Mouse (Mus musculus) megakaryocyte-erythroid progenitor cell, adult 5-6 weeks (primary cell): Measurements from ENCODE around the gene Cfap20. TPM values are rescaled to one million over a fixed set of nuclear protein-coding genes. Genes with fewer than 3 reads are reported as not detected.

Experiments used
- ATAC-seq: replicated peaks from 2 replicates; pipeline ENCODE4 v1.8.0; 2016; ENCODE audit warnings: mild to moderate bottlenecking, inconsistent platforms; ENCODE audit not compliant: severe bottlenecking, poor library complexity, low FRiP score, low TSS enrichment
- total RNA-seq, 2 experiments: library from RNA; stranded (forward) in 1 of 2; stranded (reverse) in 1 of 2; fragments of 200-1000, 215-1000 nt in 1 of 2; fragments of >200 nt in 1 of 2; fragmentation: Nextera tagmentation in 1 of 2; gene quantifications; 2 replicates each; pipeline ENCODE4 v1.2.3; 2014 to 2017

Cfap20 gene
- total RNA-seq, 2 experiments from 2014 or later = 64.6 to 69.9 TPM

DNA sequence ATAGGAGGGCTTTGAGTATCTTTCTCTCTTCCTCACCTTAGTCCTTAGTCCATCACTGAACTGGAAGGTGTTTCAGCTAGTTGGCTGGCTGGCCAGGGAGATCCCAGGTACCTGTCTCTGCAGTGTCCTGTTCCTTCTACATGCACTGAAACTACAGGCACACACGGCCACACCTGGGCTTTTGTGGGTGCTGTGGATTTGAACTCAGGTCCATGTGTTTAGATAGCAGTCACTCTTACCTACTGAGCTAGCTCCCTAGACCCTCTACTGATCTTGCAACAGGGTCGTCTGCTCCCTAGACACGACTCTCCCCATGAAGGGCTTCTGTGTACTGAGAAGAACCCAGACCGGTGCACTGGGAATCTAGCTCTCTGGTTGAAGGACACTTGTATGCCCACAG, 57.6 kb downstream of the Cfap20 start:
- ATAC-seq = no peak

DNA sequence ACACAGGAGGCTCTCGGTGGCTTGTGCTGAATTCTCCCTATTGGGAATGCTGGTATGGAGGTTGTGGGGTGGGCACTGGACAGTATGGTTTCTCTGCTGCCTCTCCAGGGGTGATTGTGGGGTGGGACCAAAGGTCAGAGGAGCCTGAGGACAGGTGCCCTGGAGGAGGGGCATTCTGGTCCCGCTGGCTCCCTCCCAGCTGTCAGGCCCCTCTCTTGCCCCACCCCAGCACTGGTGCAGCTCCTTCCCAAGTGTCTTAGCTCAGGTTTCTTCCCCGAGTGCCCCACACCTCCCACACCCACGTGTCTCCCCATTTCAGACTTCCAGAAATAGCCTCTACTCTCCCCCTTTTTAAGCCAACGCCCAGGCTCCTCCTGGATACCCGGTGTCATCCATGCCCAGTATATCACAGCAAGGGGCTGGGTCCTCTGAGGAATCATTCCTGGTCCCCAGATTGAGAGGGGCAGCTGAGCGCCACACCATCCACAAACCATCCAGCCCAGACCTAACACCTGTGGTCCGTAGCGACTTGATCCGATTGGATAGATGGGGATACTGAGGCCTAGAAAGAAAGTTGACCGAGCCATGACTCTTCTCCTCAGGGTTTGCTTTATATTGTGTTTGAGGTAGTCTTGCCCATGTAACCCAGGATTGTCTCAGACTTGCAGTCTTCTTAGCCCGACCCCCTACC, 58.2 kb downstream of the Cfap20 start:
- ATAC-seq = no peak

DNA sequence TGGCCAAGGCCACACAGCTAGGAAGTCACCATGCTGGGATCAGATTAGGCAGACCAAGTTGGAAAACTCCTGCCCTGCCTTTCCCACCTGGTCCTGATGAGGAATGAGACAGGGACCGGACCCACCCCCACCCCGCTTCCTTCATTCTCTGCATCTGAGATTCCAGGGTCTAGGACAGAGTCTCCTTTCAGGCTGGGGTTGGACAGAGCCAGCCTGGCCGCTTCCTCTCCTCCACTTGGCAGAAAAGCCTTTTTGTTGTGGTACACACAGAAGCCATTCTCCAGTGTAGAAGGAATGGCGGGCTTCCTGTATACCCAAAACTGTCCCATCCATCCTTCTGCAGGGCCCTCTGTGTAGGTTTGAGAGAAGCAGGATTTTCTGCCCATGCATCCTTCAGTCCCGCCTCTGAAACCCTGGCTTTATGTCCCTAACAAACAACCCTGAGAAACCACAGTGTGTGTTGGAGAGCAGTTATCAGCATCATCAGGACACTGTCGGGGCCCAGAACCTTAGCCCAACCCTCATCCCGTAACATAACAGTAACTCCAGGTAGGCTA, 59.2 kb downstream of the Cfap20 start:
- ATAC-seq = no peak

DNA sequence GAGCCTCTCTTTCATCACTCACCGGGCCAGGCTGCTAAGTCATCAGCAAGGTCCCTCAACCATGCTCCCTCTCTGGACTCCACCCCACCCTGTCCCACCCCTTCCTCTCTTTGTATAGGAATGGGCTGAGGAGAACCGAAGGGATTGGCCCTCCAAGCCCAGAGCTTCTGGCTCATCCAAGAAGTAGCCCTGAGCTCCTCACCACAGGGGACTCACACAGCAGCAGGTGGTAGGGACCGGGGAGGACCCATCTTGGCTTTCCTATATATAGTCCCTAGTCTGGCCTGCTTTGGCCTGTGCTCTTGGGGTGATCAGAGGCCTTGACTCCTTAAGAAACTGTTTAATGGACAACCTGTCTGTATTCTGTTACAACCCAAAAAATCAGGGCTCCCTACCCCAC, 60.2 kb downstream of the Cfap20 start:
- no peak for ATAC-seq

DNA sequence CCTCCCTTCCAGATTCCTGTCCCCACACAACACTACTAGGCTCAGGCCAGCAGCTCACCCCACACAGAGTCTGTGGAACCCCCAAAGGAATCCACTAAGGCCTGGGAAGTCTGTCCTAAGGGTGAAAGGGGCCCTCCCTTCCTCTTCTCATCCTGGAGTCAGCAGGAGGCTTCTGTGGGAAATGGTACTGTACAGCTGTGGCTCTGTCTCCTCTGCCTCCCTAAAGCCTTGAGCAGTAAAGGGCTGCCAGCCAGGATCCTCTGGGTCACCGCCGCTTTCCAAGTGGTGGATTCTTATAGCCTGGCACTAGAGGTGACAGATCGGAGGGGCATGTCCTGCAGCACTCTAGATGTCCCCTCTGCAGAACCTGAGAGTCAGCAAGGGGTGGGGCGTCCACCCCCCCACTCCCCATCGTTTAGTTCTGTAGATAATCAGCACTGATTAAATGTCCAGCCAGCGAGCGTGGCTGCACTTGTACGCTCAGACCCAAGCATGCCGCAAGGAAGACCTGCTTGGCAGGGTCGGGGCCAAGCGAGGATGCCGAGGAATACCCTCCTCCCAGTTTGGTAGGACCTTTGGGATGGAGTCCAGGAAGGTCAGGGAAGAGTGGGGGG, 61.2 kb downstream of the Cfap20 start:
- ATAC-seq = no peak

Other genes starting within 250 kb of the Cfap20 start
- gene Kifc3, start 232.1 kb downstream of the Cfap20 start, total RNA-seq (2014; fragmentation: Nextera tagmentation) = 0.99 TPM in 1 of 2 replicates, not detected in the other
- 0.61 and 1.4 TPM in 2 replicates for gene Kifc3, start 232.1 kb downstream of the Cfap20 start, total RNA-seq (2017)
- 0.47 and 0.72 TPM in 2 replicates for gene Cngb1, start 128.3 kb downstream of the Cfap20 start, total RNA-seq (2014; fragmentation: Nextera tagmentation)
- gene Cngb1, start 128.3 kb downstream of the Cfap20 start, total RNA-seq (2017) = 0.19 and 11.8 TPM in 2 replicates
- gene Tepp, start 124.3 kb downstream of the Cfap20 start, total RNA-seq (2014; fragmentation: Nextera tagmentation) = not detected in 2 replicates
- not detected in 2 replicates for gene Tepp, start 124.3 kb downstream of the Cfap20 start, total RNA-seq (2017)
- gene Zfp319, start 102.9 kb downstream of the Cfap20 start, total RNA-seq (2014; fragmentation: Nextera tagmentation) = 1.7 and 4.3 TPM in 2 replicates
- gene Zfp319, start 102.9 kb downstream of the Cfap20 start, total RNA-seq (2017) = 1.0 and 1.8 TPM in 2 replicates
- gene Usb1, start 102.6 kb downstream of the Cfap20 start, total RNA-seq (2014; fragmentation: Nextera tagmentation) = 12.3 and 16.9 TPM in 2 replicates
- 5.1 and 9.4 TPM in 2 replicates for gene Usb1, start 102.6 kb downstream of the Cfap20 start, total RNA-seq (2017)
- 0.20 TPM in 1 of 2 replicates, not detected in the other for gene Mmp15, start 82.6 kb downstream of the Cfap20 start, total RNA-seq (2014; fragmentation: Nextera tagmentation)
- 0.11 and 0.28 TPM in 2 replicates for gene Mmp15, start 82.6 kb downstream of the Cfap20 start, total RNA-seq (2017)
- gene Csnk2a2, start 55.2 kb upstream of the Cfap20 start, total RNA-seq (2014; fragmentation: Nextera tagmentation) = 60.1 and 77.7 TPM in 2 replicates
- 32.9 and 43.0 TPM in 2 replicates for gene Csnk2a2, start 55.2 kb upstream of the Cfap20 start, total RNA-seq (2017)
- gene Ccdc113, start 99.2 kb upstream of the Cfap20 start, total RNA-seq (2014; fragmentation: Nextera tagmentation) = not detected in 2 replicates
- not detected in 2 replicates for gene Ccdc113, start 99.2 kb upstream of the Cfap20 start, total RNA-seq (2017)
- not detected in 2 replicates for gene Prss54, start 141.5 kb upstream of the Cfap20 start, total RNA-seq (2014; fragmentation: Nextera tagmentation)
- gene Prss54, start 141.5 kb upstream of the Cfap20 start, total RNA-seq (2017) = not detected in 2 replicates
- gene Gins3, start 198.6 kb upstream of the Cfap20 start, total RNA-seq (2014; fragmentation: Nextera tagmentation) = 21.2 and 21.6 TPM in 2 replicates
- gene Gins3, start 198.6 kb upstream of the Cfap20 start, total RNA-seq (2017) = 10.7 and 24.0 TPM in 2 replicates
- gene Ndrg4, start 242.1 kb upstream of the Cfap20 start, total RNA-seq (2014; fragmentation: Nextera tagmentation) = not detected in 2 replicates
- gene Ndrg4, start 242.1 kb upstream of the Cfap20 start, total RNA-seq (2017) = not detected in 2 replicates